Comparison of ENCODE assay signal across 8 mouse cellular contexts in genomic region chr19:36918441-36919301, GRCm38 (mm10). TPM values are rescaled to one million over a fixed set of nuclear protein-coding genes. Genes with fewer than 3 reads are reported as not detected.
DNase-seq lines count a peak whose midpoint lies in the region; ATAC-seq and TF ChIP-seq lines count a peak whose summit lies in the region.

No protein-coding gene starts in this region.

- H3K9me3 ChIP-seq in heart, embryonic 10.5 days: no peaks in the 10 kb centered on the region
- no peaks in the 10 kb centered on the region for H3K9me3 ChIP-seq in kidney, embryonic 15.5 days (replicated peaks)
- H3K9me3 ChIP-seq in liver, embryonic 12.5 days (replicated peaks): no peaks in the 10 kb centered on the region
- H3K9me3 ChIP-seq in stomach, embryonic 14.5 days (ENCODE audit: control insufficient read depth, low read depth, low read length): no peaks in the 10 kb centered on the region

- TF ChIP-seq CTCF in embryonic fibroblast, embryonic 13.5 days (IDR thresholded peaks at IDR 0.05; ENCODE audit: borderline replicate concordance, insufficient read depth, low read length): peak; percentile 64; the same call in 1 of the 2 replicates

- peak; percentile 74 for TF ChIP-seq POLR2A in embryonic fibroblast, embryonic 13.5 days (IDR thresholded peaks at IDR 0.05; ENCODE audit: low read depth, low read length)

- ATAC-seq in kidney, embryonic 15.5 days (replicated peaks; ENCODE audit: low FRiP score): peak; percentile 94
- peak; percentile 80 for ATAC-seq in liver, embryonic 12.5 days
- ATAC-seq in stomach, embryonic 14.5 days (ENCODE audit: insufficient number of reproducible peaks, insufficient read depth, low FRiP score, low read depth): peak; percentile 91

- no peaks in the 10 kb centered on the region for H3K36me3 ChIP-seq in heart, embryonic 10.5 days
- H3K36me3 ChIP-seq in kidney, embryonic 15.5 days: no peaks in the 10 kb centered on the region
- no peaks in the 10 kb centered on the region for H3K36me3 ChIP-seq in liver, embryonic 12.5 days
- no peaks in the 10 kb centered on the region for H3K36me3 ChIP-seq in stomach, embryonic 14.5 days (ENCODE audit: control insufficient read depth, insufficient read depth, low read length)

- H3K9ac ChIP-seq in kidney, embryonic 15.5 days: peak overlapping the region; percentile 93
- peak overlapping the region; percentile 76 for H3K9ac ChIP-seq in liver, embryonic 12.5 days
- H3K9ac ChIP-seq in stomach, embryonic 14.5 days (replicated peaks; ENCODE audit: low read depth, low read length): peak overlapping the region; percentile 80

- WGBS in heart, embryonic 10.5 days: under 1% methylated on average over 85 of the region's 85 CpGs
- under 1% methylated on average over 77 of the region's 85 CpGs for WGBS in kidney, embryonic 15.5 days
- WGBS in liver, embryonic 12.5 days (ENCODE audit: insufficient replicate concordance): 1% methylated on average over 85 of the region's 85 CpGs
- under 1% methylated on average over 70 of the region's 85 CpGs for WGBS in stomach, embryonic 14.5 days

- H3K4me3 ChIP-seq in embryonic fibroblast, embryonic 13.5 days (ENCODE audit: insufficient read depth, low read length): peak overlapping the region; percentile 92
- peak overlapping the region; percentile 82 for H3K4me3 ChIP-seq in heart, embryonic 10.5 days
- H3K4me3 ChIP-seq in kidney, embryonic 15.5 days (replicated peaks): peak overlapping the region; percentile 76
- H3K4me3 ChIP-seq in liver, embryonic 12.5 days: peak overlapping the region; percentile 76
- peak overlapping the region; percentile 85 for H3K4me3 ChIP-seq in stomach, embryonic 14.5 days (ENCODE audit: low read depth, low read length)

- H3K4me1 ChIP-seq in embryonic fibroblast, embryonic 13.5 days (ENCODE audit: control insufficient read depth, insufficient read depth, low read length): 0 out of 2 replicates have a peak, but pooled peaks cover 1% of the 10 kb centered on the region
- H3K4me1 ChIP-seq in heart, embryonic 10.5 days: peaks cover 4% of the 10 kb centered on the region; the same call in 1 of the 2 replicates
- peaks cover 9% of the 10 kb centered on the region for H3K4me1 ChIP-seq in kidney, embryonic 15.5 days
- peaks cover 24% of the 10 kb centered on the region for H3K4me1 ChIP-seq in liver, embryonic 12.5 days
- peaks cover 3% of the 10 kb centered on the region; the same call in 1 of the 2 replicates for H3K4me1 ChIP-seq in stomach, embryonic 14.5 days (ENCODE audit: control insufficient read depth, insufficient read depth, low read length)

- peak overlapping the region; percentile 80 for H3K4me2 ChIP-seq in kidney, embryonic 15.5 days
- H3K4me2 ChIP-seq in liver, embryonic 12.5 days: peak overlapping the region; percentile 92
- peak overlapping the region; percentile 90 for H3K4me2 ChIP-seq in stomach, embryonic 14.5 days (replicated peaks; ENCODE audit: low read depth, low read length)

- no peaks in the 10 kb centered on the region for H3K27me3 ChIP-seq in heart, embryonic 10.5 days (ENCODE audit: insufficient read depth, poor library complexity, severe bottlenecking)
- H3K27me3 ChIP-seq in kidney, embryonic 15.5 days: no peaks in the 10 kb centered on the region
- H3K27me3 ChIP-seq in liver, embryonic 12.5 days (replicated peaks): peaks cover 15% of the 10 kb centered on the region
- no peaks in the 10 kb centered on the region for H3K27me3 ChIP-seq in stomach, embryonic 14.5 days (ENCODE audit: control insufficient read depth, insufficient read depth, low read length)

- peak overlapping the region; percentile 30 for H3K27ac ChIP-seq in embryonic fibroblast, embryonic 13.5 days (ENCODE audit: insufficient read depth, low read length)
- peak overlapping the region; percentile 93 for H3K27ac ChIP-seq in heart, embryonic 10.5 days
- peak overlapping the region; percentile 95 for H3K27ac ChIP-seq in kidney, embryonic 15.5 days
- peak overlapping the region; percentile 74 for H3K27ac ChIP-seq in liver, embryonic 12.5 days
- H3K27ac ChIP-seq in stomach, embryonic 14.5 days (ENCODE audit: low read length): peak overlapping the region; percentile 87

- peak; percentile 69 for DNase-seq in 416B (ENCODE audit: low read depth)
- DNase-seq in adrenal gland, postnatal 36 days: peak; percentile 88 to 90
- DNase-seq in heart, embryonic 10.5 days (ENCODE audit: low spot score): peak; percentile 91
- DNase-seq in natural killer cell, adult 2 months (ENCODE audit: low spot score in 2 of 2): peak; percentile 25 to 66

RNA-seq across cellular contexts. Expression of gene Fgfbp3, which starts 0.7 kb away (rescaled TPM):
- 1 to 10 TPM; 2.8 to 3.7 TPM for total RNA-seq in adrenal gland, postnatal 36 days (2021)
- 2.3 and 3.3 TPM in 2 replicates for polyA plus RNA-seq in embryonic fibroblast, embryonic 13.5 days (2011; ENCODE audit: insufficient read length, low read depth, missing spikeins)
- 4.7 and 5.0 TPM in 2 replicates for polyA plus RNA-seq in heart, embryonic 10.5 days (2016; fragmentation: Nextera tagmentation; extraction: Ambion mirVana)
- 6.7 and 7.2 TPM in 2 replicates for polyA plus RNA-seq in kidney, embryonic 15.5 days (2015; fragmentation: Nextera tagmentation; extraction: Ambion mirVana)
- polyA plus RNA-seq in liver, embryonic 12.5 days (2016; fragmentation: Nextera tagmentation; extraction: Ambion mirVana): 2.5 and 2.9 TPM in 2 replicates
- 3.5 and 5.1 TPM in 2 replicates for polyA plus RNA-seq in stomach, embryonic 14.5 days (2014; fragmentation: Nextera tagmentation; extraction: Ambion mirVana)

RNA-seq across cellular contexts. Expression of gene Btaf1, which starts 7.2 kb away (rescaled TPM):
- 10 to 100 TPM; 24.5 to 30.1 TPM for total RNA-seq in adrenal gland, postnatal 36 days (2021)
- polyA plus RNA-seq in embryonic fibroblast, embryonic 13.5 days (2011; ENCODE audit: insufficient read length, low read depth, missing spikeins): 27.5 and 30.2 TPM in 2 replicates
- polyA plus RNA-seq in heart, embryonic 10.5 days (2016; fragmentation: Nextera tagmentation; extraction: Ambion mirVana): 13.6 TPM in 2 replicates
- polyA plus RNA-seq in kidney, embryonic 15.5 days (2015; fragmentation: Nextera tagmentation; extraction: Ambion mirVana): 11.0 and 11.1 TPM in 2 replicates
- polyA plus RNA-seq in liver, embryonic 12.5 days (2016; fragmentation: Nextera tagmentation; extraction: Ambion mirVana): 23.0 and 24.8 TPM in 2 replicates
- polyA plus RNA-seq in stomach, embryonic 14.5 days (2014; fragmentation: Nextera tagmentation; extraction: Ambion mirVana): 15.8 and 16.8 TPM in 2 replicates

Comparison
In these comparisons a context has a peak if more than half of its experiments do, and no peak if none do; other contexts are left out.
1. Peak in every context shown above with its lines: DNase-seq, ATAC-seq, H3K4me3 ChIP-seq and H3K27ac ChIP-seq.
2. H3K27ac ChIP-seq: peak in every context shown above with its lines; median percentile 95 in kidney, embryonic 15.5 days; 93 in heart, embryonic 10.5 days; 87 in stomach, embryonic 14.5 days; 74 in liver, embryonic 12.5 days; 30 in embryonic fibroblast, embryonic 13.5 days.